Mouse (Mus musculus): Measurements from ENCODE around the gene Smad3. TPM values are rescaled to one million over a fixed set of nuclear protein-coding genes. Genes with fewer than 3 reads are reported as not detected.

The Smad3 gene
- polyA plus RNA-seq, 1 experiment from 2014 or later = 16.1 TPM

DNA sequence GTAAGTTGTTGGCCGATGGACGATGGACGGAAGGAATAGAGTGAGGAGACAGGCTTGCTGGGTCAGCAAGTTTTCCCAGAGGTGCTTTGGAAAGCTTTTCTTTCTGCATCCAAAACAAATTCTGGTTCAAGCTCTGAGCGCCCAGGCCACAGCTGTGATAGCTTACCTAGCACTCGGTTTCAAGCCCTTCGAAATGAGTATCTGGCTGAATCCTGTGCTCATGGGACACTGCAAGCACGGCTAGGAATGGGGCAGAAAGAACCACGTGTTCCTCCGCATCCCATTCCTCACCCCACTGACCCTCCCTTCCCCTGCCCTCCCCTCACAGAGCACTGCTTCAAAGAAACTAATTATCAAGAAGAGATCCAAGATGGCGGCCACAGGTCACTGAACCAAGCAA is 28.8 kb downstream of the Smad3 start:
- H3K9me3 ChIP-seq (ENCODE audit: low read depth, low read length) = no peaks in the 10 kb centered on the region
- H3K27ac ChIP-seq (ENCODE audit: low read depth) = peak overlapping the region; percentile 6; the same call in 1 of the 2 replicates
- 57% methylated on average over 10 of the region's 10 CpGs for WGBS
- no peak overlapping the region for H3K9ac ChIP-seq
- DNase-seq (peak; percentile 50), ATAC-seq (ENCODE audit: insufficient read depth) (peak; percentile 32; the same call in 1 of the 2 replicates)
- no peaks in the 10 kb centered on the region for H3K27me3 ChIP-seq (ENCODE audit: insufficient read depth, low read length)
- H3K4me1 ChIP-seq (ENCODE audit: insufficient read depth) = peaks cover 15% of the 10 kb centered on the region; the same call in 1 of the 2 replicates
- H3K4me2 ChIP-seq = no peak overlapping the region
- H3K36me3 ChIP-seq (ENCODE audit: insufficient read depth) = 0 out of 2 replicates have a peak, but pooled peaks cover 11% of the 10 kb centered on the region
- no peak overlapping the region for H3K4me3 ChIP-seq (ENCODE audit: low read depth, low read length)
- no peak for TF ChIP-seq CTCF (IDR thresholded peaks at IDR 0.05; ENCODE audit: low read depth)

DNA sequence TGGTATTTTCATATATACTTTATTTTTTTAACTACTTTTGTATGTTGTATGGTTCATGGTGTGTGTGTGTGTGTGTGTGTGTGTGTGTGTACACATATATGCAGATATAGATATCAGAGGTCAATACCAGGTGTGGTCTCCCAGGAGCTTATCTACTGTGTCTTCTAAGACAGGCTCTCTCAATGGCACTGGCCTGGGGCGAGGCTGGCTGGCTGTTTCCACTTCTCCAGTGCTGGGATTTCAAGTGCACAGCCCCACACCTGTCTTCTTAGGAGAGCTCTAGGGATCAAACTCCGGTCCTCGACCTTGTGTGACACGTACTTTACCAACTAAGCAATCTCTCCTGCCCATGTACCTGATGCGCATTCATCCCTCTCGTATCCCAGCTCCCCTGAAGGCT is 30.7 kb downstream of the Smad3 start:
- H3K9ac ChIP-seq = no peak overlapping the region
- no peaks in the 10 kb centered on the region for H3K27me3 ChIP-seq (ENCODE audit: insufficient read depth, low read length)
- H3K27ac ChIP-seq (ENCODE audit: low read depth) = peak overlapping the region; percentile 10; the same call in 1 of the 2 replicates
- DNase-seq (no peak), ATAC-seq (ENCODE audit: insufficient read depth) (no peak)
- H3K4me1 ChIP-seq (ENCODE audit: insufficient read depth) = peaks cover 19% of the 10 kb centered on the region; the same call in 1 of the 2 replicates
- 73% methylated on average over 6 of the region's 6 CpGs for WGBS
- H3K4me2 ChIP-seq = no peak overlapping the region
- TF ChIP-seq CTCF (IDR thresholded peaks at IDR 0.05; ENCODE audit: low read depth) = no peak
- 0 out of 2 replicates have a peak, but pooled peaks cover 11% of the 10 kb centered on the region for H3K36me3 ChIP-seq (ENCODE audit: insufficient read depth)
- no peaks in the 10 kb centered on the region for H3K9me3 ChIP-seq (ENCODE audit: low read depth, low read length)
- no peak overlapping the region for H3K4me3 ChIP-seq (ENCODE audit: low read depth, low read length)

DNA sequence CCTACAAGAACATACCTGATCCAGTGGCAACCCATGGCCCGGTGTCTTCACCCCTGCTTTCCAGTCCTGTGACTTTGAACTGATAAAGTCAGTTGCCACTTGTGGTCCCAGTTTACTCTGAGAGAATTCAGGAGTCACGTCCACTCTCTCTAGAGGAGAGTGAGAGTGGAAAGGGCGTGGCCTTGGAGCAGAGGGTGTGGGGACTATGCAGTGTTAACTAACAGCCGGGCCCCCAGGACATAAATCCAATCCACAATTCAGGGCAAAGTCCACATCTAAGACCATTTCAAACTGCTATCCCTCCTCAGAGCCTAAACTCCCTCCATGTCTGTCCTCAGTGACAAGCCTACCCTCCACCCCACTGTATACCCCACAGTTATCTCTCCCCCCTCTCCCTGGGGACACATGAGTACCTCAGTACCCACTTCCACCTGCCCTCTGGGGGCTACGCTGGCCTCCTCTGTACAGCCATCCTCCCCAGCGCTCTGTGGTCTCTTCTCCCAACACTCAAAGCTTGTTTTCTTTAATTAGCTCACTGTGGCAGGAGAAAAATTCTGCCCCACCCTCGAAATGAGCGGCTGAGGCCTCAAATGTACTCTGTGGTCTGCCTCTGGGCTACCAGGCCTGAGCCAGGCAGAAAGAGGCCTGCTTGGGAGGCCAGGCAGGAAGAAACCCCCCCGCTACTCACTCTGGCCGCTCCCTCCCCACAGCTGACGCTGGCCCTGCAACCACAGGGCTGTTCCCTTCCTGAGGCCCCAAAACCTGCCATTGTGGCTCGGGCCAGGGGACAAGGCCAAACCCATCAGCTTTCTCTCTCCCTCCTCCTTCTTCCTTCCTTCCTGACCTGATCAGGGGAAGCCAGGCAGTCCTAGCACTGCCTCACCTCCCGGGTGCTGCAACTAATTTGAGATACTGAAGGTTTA is 31.4 kb downstream of the Smad3 start:
- Histone ChIP-seq H3K27me3 (ENCODE audit: insufficient read depth, low read length) (no peaks in the 10 kb centered on the region), H3K4me2 (peak overlapping the region; percentile 2; the same call in 1 of the 2 replicates), H3K9ac (peak overlapping the region; percentile 17), H3K9me3 (ENCODE audit: low read depth, low read length) (no peaks in the 10 kb centered on the region), H3K27ac (ENCODE audit: low read depth) (peak overlapping the region; percentile 82; the same call in 1 of the 2 replicates), H3K4me1 (ENCODE audit: insufficient read depth) (peaks cover 19% of the 10 kb centered on the region; the same call in 1 of the 2 replicates), H3K4me3 (ENCODE audit: low read depth, low read length) (no peak overlapping the region), H3K36me3 (ENCODE audit: insufficient read depth) (0 out of 2 replicates have a peak, but pooled peaks cover 8% of the 10 kb centered on the region)
- no peak for TF ChIP-seq CTCF (IDR thresholded peaks at IDR 0.05; ENCODE audit: low read depth)
- 33% methylated on average over 13 of the region's 13 CpGs for WGBS
- peak; percentile 48; the same call in 1 of the 2 replicates for ATAC-seq (ENCODE audit: insufficient read depth)
- peak; percentile 60 for DNase-seq

DNA sequence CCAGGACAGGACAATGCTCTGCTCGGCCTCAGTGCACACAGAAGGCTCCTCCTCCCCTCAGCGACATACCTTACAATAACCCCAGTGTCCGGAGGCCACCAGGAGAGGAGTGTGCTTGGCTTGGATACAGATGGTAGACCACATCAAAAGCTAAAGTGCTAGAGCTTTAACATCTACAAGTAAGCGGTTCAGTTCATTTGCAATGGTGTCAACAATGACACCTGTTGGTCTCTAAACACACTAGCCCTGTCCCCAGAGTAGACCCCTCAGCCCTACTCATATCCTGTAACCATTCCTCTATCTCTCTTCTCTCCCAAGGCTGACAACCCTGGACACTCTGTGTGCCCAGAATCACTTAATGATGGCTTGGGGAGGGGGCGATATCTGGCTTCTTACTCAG is 33.0 kb downstream of the Smad3 start:
- no peak overlapping the region for H3K9ac ChIP-seq
- TF ChIP-seq CTCF (IDR thresholded peaks at IDR 0.05; ENCODE audit: low read depth) = no peak
- no peak overlapping the region for H3K27ac ChIP-seq (ENCODE audit: low read depth)
- no peaks in the 10 kb centered on the region for H3K9me3 ChIP-seq (ENCODE audit: low read depth, low read length)
- no peak for DNase-seq
- H3K4me1 ChIP-seq (ENCODE audit: insufficient read depth) = peaks cover 19% of the 10 kb centered on the region; the same call in 1 of the 2 replicates
- no peak overlapping the region for H3K4me2 ChIP-seq
- no peak overlapping the region for H3K4me3 ChIP-seq (ENCODE audit: low read depth, low read length)
- no peak for ATAC-seq (ENCODE audit: insufficient read depth)
- WGBS = 76% methylated on average over 5 of the region's 5 CpGs
- 0 out of 2 replicates have a peak, but pooled peaks cover 3% of the 10 kb centered on the region for H3K36me3 ChIP-seq (ENCODE audit: insufficient read depth)
- H3K27me3 ChIP-seq (ENCODE audit: insufficient read depth, low read length) = no peaks in the 10 kb centered on the region

DNA sequence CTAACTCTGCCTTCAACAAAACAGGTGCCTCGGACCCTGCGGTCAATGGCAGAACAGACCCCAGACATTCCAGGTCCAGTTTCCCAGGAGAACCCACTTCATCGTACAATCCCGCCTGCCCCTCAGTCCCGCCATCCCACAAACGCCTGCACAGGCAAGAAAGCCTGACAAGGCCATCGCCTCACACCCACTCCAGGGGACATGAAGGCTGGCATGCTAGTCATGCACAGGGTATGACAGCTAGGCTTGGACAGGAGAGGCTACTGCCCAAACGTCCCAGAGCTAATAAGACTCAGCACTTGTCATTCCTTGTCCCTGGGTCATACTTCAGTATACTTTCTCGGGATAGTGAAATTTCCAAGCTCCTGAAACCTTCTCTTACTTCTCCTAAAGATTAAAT is 34.9 kb downstream of the Smad3 start:
- TF ChIP-seq CTCF (IDR thresholded peaks at IDR 0.05; ENCODE audit: low read depth) = no peak
- no peak for DNase-seq
- no peaks in the 10 kb centered on the region for H3K9me3 ChIP-seq (ENCODE audit: low read depth, low read length)
- no peak for ATAC-seq (ENCODE audit: insufficient read depth)
- no peak overlapping the region; the same call in 1 of the 2 replicates for H3K27ac ChIP-seq (ENCODE audit: low read depth)
- H3K27me3 ChIP-seq (ENCODE audit: insufficient read depth, low read length) = no peaks in the 10 kb centered on the region
- no peak overlapping the region for H3K9ac ChIP-seq
- H3K4me3 ChIP-seq (ENCODE audit: low read depth, low read length) = no peak overlapping the region
- H3K36me3 ChIP-seq (ENCODE audit: insufficient read depth) = no peaks in the 10 kb centered on the region
- peaks cover 15% of the 10 kb centered on the region; the same call in 1 of the 2 replicates for H3K4me1 ChIP-seq (ENCODE audit: insufficient read depth)
- H3K4me2 ChIP-seq = no peak overlapping the region
- 71% methylated on average over 9 of the region's 9 CpGs for WGBS

DNA sequence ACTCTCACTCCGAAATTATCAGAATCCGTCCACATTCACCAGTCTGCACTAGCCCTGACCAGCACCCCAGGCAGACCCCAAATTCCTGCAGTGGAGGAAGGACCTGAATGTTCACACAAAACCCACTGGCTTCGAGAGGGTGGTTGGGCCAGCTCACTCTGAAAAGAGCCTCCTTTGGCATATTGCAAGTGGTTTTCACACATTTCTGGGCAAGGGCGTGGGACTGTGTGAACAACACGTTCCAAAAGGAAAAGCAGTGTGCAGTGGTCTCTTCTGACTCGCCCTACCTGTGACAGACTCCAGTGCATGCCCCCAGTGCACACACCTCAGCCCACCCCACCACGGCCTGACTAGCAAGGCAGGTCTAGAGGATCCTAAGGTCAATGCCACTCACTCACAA is 35.4 kb downstream of the Smad3 start:
- no peak overlapping the region for H3K9ac ChIP-seq
- H3K4me3 ChIP-seq (ENCODE audit: low read depth, low read length) = no peak overlapping the region
- no peak for ATAC-seq (ENCODE audit: insufficient read depth)
- H3K4me1 ChIP-seq (ENCODE audit: insufficient read depth) = peaks cover 21% of the 10 kb centered on the region; the same call in 1 of the 2 replicates
- no peaks in the 10 kb centered on the region for H3K36me3 ChIP-seq (ENCODE audit: insufficient read depth)
- H3K27me3 ChIP-seq (ENCODE audit: insufficient read depth, low read length) = no peaks in the 10 kb centered on the region
- H3K9me3 ChIP-seq (ENCODE audit: low read depth, low read length) = no peaks in the 10 kb centered on the region
- no peak overlapping the region for H3K27ac ChIP-seq (ENCODE audit: low read depth)
- no peak for DNase-seq
- no peak for TF ChIP-seq CTCF (IDR thresholded peaks at IDR 0.05; ENCODE audit: low read depth)
- H3K4me2 ChIP-seq = no peak overlapping the region
- WGBS = 79% methylated on average over 7 of the region's 7 CpGs
